Mouse (Mus musculus) induced T-regulatory cell, adult 2 months (primary cell): ENCODE measurements around the gene Smok3b.

Source experiments
- DNase-seq: peaks from one replicate; pipeline ENCODE4 v3.0.0-alpha.2; 2012; ENCODE audit warnings: low read depth

Gene Smok3b

DNA sequence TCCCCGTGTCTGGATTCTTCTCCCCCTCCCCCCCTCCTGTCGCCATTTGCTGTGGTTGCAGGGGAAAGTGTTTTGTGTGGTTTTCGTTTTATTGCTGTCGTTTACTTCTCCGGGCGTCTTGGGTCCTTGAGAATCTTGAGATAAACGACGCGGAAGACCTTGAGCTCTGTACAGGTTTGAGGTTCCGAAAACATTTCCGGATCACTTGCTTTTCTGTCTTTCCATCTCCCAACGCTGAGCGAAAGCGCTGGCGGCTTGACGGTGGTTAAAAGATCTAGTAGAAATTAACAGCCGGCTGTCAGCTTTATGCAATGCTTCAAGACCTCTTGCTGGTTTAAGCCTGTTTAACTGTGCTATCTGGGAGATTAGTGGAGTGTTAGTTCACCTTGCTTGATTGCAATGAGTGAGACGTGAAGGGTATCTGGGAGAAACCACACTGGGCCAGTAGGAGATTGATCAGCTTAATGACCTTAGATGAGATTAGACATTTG is 64.2 kb downstream of the Smok3b start:
- DNase-seq = peak; percentile 86

DNA sequence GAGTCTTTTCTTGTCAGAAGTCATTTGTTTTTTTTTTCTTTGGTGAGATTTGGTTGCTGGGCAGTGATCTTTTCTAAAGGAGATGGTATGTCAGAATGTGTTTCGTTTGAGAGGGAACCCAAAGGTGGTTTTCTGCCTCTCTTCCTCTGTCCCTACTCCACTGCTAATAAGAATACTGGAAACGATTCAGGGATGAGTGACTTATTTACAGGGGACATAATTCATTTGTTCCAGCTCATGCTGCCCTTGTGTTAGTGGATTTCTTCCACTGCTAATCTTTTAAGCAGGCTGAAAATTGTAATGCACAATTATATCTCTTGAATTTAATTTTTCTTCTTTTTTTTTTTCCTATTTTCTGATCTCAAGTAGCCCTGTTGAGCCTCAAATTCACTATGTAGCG is 65.6 kb downstream of the Smok3b start:
- DNase-seq = no peak

DNA sequence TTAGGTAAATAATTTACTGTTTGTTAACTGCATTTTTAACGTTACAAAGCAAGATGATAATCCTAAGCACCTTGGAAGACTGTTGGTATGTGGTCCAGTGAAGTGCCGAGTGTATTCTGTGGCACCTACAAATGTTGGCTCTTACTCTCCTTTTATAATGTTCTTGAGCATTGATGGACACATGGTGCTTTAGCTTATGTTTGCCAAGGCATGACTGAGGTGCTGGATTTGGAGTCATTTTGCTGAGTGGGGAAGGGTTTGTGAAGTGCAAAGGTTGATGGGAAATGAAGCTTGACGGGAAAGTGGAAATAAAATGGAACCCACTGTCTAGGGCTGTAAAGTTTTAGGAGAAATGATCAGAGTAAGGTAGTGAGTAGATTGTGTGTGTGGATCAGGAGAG is 67.1 kb downstream of the Smok3b start:
- no peak for DNase-seq

DNA sequence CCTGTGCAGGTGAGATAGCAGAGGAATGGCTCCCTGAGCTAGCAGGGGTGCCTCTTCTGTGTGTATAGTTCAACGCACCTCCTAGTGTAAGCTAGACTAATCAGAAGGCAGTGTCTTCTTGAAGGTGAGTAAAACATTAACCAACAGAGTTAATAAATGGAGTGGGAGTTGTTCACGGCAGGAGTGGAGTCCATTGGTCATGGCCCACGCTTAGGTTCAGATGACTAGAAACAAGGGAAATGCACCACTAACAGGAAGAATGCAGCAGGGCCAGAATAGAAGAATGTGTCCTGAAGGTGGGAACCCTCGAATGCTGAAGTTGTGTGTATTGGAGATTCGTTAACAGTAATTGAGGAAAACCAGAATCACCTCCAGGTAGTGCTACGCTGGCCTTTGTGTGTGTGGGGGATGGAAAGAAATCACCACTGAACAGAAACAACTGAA is 67.9 kb downstream of the Smok3b start:
- no peak for DNase-seq

DNA sequence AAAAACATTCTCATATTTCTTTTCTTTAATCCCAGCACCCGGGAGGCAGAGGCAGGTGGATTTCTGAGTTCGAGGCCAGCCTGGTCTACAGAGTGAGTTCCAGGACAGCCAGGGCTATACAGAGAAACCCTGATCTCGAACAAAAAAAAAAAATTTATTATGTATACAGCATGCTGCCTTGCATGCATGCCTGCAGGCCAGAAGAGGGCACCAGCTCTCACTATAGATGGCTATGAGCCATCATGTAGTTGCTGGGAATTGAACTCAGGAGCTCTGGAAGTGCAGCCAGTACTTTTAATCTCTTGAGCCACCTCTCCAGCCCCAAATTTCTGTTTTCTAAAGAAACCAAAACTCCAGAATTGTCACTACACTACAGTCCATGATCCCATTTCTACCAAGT is 69.0 kb downstream of the Smok3b start:
- peak; percentile 36 for DNase-seq

DNA sequence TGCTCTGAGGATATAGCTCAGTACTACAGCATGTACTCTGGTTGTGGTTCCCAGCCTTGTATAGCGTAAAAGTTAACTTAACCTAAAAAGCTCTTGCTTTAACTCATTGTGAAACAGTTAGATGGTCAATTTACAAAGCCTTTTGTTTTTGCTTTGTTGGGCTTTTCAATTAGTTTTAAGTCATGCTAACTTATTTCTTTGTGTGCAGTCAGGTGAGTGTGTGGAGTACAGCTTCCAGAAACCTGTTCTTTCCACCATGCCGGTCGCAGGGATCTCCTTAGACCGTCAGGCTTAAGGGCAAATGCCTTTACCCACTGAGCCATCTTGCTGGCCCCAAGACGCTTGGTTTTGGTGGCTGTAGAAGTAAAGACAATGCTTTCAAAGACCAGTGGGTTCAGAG is 69.5 kb downstream of the Smok3b start:
- no peak for DNase-seq

DNA sequence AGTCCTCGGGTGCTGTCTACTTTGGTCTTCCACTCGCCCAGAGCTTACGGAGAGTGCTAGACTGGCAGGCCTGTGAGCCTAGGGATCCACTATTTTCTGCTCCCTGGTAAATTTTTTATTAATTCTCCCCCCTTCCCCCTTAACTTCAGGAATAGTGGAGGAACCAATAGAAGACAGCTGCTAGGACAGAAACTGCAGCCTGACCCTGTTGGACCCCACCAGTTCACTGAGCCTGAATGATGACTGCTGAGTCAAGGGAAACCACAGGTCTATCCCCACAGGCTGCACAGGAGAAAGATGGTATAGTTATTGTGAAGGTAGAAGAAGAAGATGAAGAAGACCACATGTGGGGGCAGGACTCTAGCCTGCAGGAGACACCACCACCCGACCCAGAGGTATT is 71.5 kb downstream of the Smok3b start:
- no peak for DNase-seq

DNA sequence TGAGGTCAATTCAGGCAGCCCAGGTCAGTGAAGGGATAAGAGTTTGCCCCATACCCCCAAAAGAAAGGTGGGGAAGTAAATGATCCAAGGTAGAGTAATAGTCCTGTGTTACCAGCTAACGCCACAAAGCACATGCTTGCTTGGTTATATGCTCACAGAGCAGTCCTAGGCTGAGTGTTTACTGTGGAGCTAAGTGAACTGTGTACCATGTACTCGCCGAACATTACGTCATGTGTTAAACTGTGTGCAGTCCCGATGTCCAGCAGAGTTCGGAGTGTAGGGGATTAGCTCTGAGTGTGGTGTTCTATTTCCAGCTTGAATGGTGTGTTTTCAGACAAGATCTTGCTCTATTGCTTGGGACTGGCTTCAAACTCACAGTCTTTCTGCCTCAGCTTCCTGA is 73.2 kb downstream of the Smok3b start:
- DNase-seq = no peak
